Mouse (Mus musculus): ENCODE measurements around the gene Grik4.
"Not testable (repeated sequence)": the region's sequence is repeated elsewhere in the genome, so short reads cannot be mapped to it uniquely, and the experiment has no call there.

DNA sequence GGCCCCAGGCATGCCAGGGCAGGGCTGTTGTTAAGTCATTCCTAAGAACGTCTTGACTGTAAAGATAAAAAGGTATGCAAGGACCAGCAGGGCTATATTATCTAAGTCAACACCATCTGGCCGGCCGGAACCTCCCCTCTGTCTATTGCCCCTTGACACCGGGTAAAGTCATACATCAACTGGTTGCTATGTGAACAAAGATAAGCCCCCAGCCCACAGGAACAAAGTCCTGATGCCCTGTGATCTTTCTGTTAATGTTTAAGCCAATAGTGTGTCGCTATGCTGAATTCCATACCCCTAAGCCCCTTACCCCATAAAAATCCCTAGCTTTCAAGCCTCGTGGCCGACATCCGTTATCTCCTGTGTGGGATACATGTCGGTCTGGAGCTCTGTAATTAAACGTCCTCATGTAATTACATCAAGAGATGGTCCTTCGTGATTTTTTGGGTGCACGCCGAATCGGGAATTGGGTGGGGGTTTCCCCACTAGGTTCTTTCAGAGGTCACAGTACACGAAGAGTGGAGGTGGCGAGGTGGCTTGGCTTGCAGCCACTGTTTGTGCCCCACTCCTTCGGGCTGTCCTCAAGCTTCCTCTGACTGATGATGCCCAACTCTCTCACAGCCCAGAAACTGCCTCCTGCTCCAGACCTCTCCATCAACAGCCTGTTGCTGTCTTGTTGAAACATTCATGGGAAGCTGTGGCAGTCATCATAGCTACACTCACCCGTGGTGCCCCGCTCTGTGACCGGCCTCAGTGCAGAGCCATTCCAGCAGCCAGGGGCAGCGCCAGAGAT, 165.6 kb downstream of the Grik4 start:
- TF ChIP-seq CTCF (IDR thresholded peaks at IDR 0.05; ENCODE audit: borderline replicate concordance, insufficient read depth, low read length); POLR2A (IDR thresholded peaks at IDR 0.05; ENCODE audit: low read depth, low read length): not testable (repeated sequence)

Measured in embryonic fibroblast, embryonic 13.5 days (primary cell).